Mouse (Mus musculus) testis, adult 2 months (tissue): Measurements from ENCODE around the gene Zbtb22. TPM values are rescaled to one million over a fixed set of nuclear protein-coding genes. Genes with fewer than 3 reads are reported as not detected.
"Not testable (repeated sequence)": the region's sequence is repeated elsewhere in the genome, so short reads cannot be mapped to it uniquely, and the experiment has no call there.

Experiments used
- H3K27ac ChIP-seq: fragments of 200-500 bp; 2 replicates; pipeline ENCODE4 v1.5.1; 2012; ENCODE audit warnings: low read depth, low read length; ENCODE audit not compliant: control insufficient read depth, insufficient read depth
- H3K27me3 ChIP-seq: fragments of 200-500 bp; 2 replicates; pipeline ENCODE4 v1.6.1; 2012; ENCODE audit warnings: mild to moderate bottlenecking, low read length, moderate library complexity; ENCODE audit not compliant: control insufficient read depth, insufficient read depth
- H3K36me3 ChIP-seq: fragments of 200-500 bp; 2 replicates; pipeline ENCODE4 v1.6.1; 2012; ENCODE audit warnings: mild to moderate bottlenecking, low read length; ENCODE audit not compliant: control insufficient read depth, insufficient read depth
- H3K4me1 ChIP-seq: fragments of 200-500 bp; 2 replicates; pipeline ENCODE4 v1.6.1; 2012; ENCODE audit warnings: low read length; ENCODE audit not compliant: control insufficient read depth, insufficient read depth
- H3K4me3 ChIP-seq: fragments of 200-500 bp; 2 replicates; pipeline ENCODE4 v1.5.1; 2012; ENCODE audit warnings: low read depth, mild to moderate bottlenecking, low read length, moderate library complexity, mixed read lengths; ENCODE audit not compliant: control insufficient read depth
- CTCF ChIP-seq: fragments of 200-500 bp; IDR thresholded peaks from 2 replicates; pipeline ENCODE4 v1.5.1; 2012; ENCODE audit warnings: low read depth, mild to moderate bottlenecking, inconsistent platforms, low read length, moderate library complexity; ENCODE audit not compliant: control insufficient read depth, insufficient read depth, insufficient replicate concordance
- POLR2A ChIP-seq: fragments of 200-500 bp; IDR thresholded peaks from 2 replicates; pipeline ENCODE4 v1.6.1; 2012; ENCODE audit warnings: low read depth, mild to moderate bottlenecking, inconsistent platforms, low read length, moderate library complexity; ENCODE audit not compliant: control insufficient read depth
- polyA plus RNA-seq: library from polyadenylated mRNA; depleted of rRNA; stranded (reverse); fragments of >200 nt; gene quantifications from 2 replicates; pipeline ENCODE4 v1.2.3, GENCODE M21; 2012

Zbtb22 gene
- polyA plus RNA-seq, 1 experiment, result 66.5 TPM

DNA sequence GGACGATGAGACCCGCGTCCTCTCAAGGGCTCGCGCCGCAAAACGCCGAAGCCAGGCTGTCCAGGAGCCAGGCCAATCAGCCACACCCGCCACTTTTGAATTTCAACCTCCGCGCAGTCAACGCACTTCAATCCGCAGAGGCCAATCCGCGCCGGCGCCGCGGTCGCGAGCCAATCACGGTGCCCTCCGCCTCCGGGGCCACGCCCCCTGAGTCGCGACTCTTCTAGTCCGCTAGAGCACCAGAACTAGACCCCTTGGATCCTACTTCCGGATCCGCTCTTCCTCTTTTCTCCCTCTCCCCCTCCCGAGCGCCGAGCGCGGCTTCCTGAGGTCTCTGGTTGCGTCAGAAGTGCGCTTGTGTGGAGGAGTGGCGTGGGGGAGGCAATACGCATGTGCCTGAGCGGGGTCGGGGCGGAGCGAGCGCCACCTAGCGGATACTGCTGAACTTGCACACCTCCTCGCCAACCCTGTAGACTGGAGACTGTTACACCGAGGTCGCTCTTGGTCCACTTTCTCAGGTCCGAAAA lies 25.1 kb upstream of the Zbtb22 start, which contains the start of gene Kifc1:
Kifc1 (minus strand) TSS at position 129 of the 527 bp plus-strand sequence.
- peak within 1 kb of the TSS; percentile 87 for H3K4me3 ChIP-seq
- H3K27ac ChIP-seq, result peak within 1 kb of the TSS; percentile 46
- H3K36me3 ChIP-seq, result no peaks in the 10 kb centered on the region
- H3K4me1 ChIP-seq, result peaks cover 3% of the 10 kb centered on the region
- H3K27me3 ChIP-seq, result no peaks in the 10 kb centered on the region
- TF ChIP-seq CTCF, result peak; percentile 100
- peak; percentile 9; the same call in 1 of the 2 replicates for TF ChIP-seq POLR2A

DNA sequence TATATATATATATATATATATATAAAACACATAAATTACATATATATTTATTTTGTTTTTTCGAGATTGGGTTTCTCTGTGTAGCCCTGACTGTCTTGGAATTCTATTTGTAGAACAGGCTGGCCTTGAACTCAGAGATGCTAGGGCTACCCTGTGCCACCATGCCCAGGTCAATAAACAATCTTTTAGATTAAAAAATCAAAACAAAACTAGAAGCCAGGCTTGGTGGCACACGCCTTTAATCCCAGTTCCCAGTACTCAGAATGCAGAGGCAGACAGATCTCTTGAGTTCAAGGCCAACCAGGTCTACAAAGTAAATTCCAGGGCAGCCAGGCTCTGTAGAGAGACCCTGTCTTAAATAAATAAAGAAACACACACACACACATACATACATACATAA lies 24.3 kb upstream of the Zbtb22 start:
- H3K36me3 ChIP-seq, result no peaks in the 10 kb centered on the region
- H3K4me3 ChIP-seq, result no peak overlapping the region
- peaks cover 3% of the 10 kb centered on the region for H3K4me1 ChIP-seq
- no peak for TF ChIP-seq CTCF
- no peak for TF ChIP-seq POLR2A
- no peak overlapping the region for H3K27ac ChIP-seq
- H3K27me3 ChIP-seq, result no peaks in the 10 kb centered on the region

DNA sequence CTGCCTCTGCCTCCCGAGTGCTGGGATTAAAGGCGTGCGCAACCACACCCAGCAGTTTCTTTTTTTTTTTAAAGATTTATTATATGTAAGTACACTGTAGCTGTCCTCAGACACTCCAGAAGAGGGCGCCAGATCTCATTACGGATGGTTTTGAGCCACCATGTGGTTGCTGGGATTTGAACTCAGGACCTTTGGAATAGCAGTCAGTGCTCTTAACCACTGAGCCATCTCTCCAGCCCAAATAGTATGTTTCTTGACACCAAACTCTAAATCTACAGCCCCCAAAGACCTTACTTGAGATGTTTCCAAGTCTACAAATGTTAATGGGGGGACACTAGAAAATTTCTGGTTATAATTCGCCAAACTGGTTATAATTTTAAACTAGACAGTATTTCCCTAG lies 23.8 kb upstream of the Zbtb22 start:
- not testable (repeated sequence) for H3K4me3 ChIP-seq, H3K36me3 ChIP-seq, H3K4me1 ChIP-seq, H3K27me3 ChIP-seq, H3K27ac ChIP-seq

DNA sequence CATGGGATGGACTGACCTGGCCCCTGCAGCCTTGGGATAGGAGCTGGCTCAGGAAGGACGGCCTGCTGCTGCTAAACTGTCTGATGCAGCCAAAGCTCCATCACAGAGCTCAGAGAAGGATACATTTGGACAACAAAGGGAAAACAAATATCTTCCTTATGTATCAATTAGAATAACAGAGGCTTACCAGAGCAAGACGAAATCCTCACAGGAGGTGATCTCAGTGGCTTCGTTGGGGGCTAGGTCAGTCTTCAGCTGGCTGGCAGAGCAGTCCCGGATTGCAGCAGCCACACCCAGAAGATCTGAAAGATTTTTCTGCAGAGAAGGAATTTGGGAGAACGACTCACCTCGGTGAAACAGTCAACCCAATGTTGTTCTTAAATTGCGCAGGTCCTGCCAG lies 23.3 kb upstream of the Zbtb22 start:
- H3K36me3 ChIP-seq, result no peaks in the 10 kb centered on the region
- H3K27ac ChIP-seq, result no peak overlapping the region
- no peak overlapping the region for H3K4me3 ChIP-seq

DNA sequence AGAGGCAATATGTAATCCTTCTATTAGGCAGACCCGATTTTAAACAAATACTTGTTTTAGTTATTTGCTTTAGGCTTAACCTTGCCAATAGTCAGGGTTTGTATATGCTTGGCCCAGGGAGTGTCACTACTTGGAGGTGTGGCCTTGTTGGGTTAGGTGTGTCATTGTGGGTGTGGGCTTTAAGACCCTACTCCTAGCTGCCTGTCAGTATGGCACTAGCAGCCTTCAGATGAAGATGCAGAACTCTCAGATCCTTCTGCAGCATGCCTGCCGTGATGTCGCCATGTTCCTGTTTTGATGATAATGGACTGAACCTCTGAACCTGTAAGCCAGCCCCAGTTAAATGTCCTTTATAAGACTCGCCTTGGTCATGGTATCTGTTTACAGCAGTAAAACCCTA lies 22.7 kb upstream of the Zbtb22 start:
- not testable (repeated sequence) for H3K27me3 ChIP-seq, H3K4me1 ChIP-seq, H3K27ac ChIP-seq, H3K4me3 ChIP-seq, H3K36me3 ChIP-seq

More for the DNA sequence above, 23.3 kb upstream of the Zbtb22 start:
- no peaks in the 10 kb centered on the region for H3K27me3 ChIP-seq
- peaks cover 3% of the 10 kb centered on the region for H3K4me1 ChIP-seq
- TF ChIP-seq CTCF, result no peak
- TF ChIP-seq POLR2A, result no peak

DNA sequence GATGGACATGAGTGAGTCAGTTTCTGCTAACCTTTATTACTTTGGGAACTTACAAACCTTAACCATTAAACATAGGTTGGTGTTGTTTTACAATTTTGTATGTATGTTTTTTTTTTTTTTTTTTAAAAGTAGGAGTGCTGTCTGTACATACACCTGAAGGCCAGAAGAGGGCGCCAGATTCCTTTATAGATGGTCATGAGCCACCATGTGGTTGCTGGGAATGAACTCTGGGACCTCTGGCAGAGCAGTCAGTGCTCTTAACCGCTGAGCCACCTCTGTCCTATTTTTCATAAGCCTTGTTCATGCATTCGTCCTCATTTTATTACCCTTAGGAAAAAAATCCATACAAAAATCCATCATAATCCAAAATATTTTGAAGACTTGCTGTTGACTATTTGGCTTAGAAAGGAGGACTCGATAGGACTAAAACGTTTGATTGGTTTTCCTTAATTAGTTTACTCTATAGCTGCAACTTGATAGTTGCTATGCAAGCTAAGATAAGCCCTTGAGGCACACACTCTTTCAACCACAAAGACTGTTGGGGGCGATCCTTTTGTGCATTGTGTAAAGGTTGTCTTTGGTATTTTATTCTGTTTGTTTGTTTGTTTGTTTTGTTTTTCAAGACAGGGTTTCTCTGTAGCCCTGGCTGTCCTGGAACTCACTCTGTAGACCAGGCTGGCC lies 18.4 kb upstream of the Zbtb22 start:
- Histone ChIP-seq H3K4me1 (peaks cover 14% of the 10 kb centered on the region), H3K36me3 (no peaks in the 10 kb centered on the region), H3K27me3 (no peaks in the 10 kb centered on the region), H3K4me3 (no peak overlapping the region), H3K27ac (no peak overlapping the region)
- no peak for TF ChIP-seq POLR2A
- peak; percentile 25; the same call in 1 of the 2 replicates for TF ChIP-seq CTCF

DNA sequence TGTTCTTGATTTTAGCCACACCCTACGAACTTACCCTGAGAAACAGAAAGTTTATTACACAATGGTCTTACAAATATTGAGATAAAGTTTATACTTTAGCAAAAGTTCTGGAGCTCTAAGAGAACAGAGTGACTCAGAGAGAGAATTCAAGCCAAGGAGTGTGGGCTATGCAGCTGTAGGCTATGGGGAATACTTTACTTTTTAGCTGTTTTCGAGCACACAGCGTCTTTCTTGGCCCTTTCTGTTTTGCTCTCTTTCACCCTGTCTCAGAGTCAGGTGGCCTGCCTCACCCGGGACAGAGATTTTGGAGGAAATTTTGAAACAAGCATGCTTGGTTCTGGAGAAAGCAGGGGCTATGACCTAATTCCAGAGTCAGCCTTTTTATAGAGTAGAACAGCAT lies 17.5 kb upstream of the Zbtb22 start:
- Histone ChIP-seq H3K27ac (0 out of 2 replicates have a peak overlapping the region, but pooled peaks have one; percentile 53), H3K4me1 (peaks cover 14% of the 10 kb centered on the region)
- not testable (repeated sequence) for H3K27me3 ChIP-seq, H3K36me3 ChIP-seq, H3K4me3 ChIP-seq

DNA sequence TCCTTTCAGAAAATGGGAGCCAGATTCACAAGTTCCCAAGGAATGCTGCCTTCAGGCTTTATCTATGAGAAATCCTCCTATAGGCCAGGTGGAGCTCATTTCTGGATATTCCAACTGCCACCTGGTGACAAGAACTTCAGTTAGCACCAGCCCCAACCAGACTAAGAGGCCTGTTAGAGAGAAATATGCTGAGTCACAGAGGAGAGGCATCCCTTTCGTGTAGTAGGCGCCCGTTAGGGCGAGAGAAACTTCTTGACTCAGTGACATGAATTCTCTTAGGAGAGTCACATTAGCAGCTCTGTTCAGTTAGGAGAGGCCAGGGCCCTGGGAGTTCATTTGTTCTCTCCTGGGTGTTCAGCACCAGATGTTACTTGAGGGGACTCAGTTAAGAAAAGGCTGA lies 16.1 kb upstream of the Zbtb22 start:
- Histone ChIP-seq H3K36me3 (no peaks in the 10 kb centered on the region), H3K27me3 (no peaks in the 10 kb centered on the region), H3K4me1 (peaks cover 14% of the 10 kb centered on the region), H3K27ac (peak overlapping the region; percentile 66; the same call in 1 of the 2 replicates), H3K4me3 (no peak overlapping the region)
- no peak for TF ChIP-seq CTCF
- no peak for TF ChIP-seq POLR2A
